Mouse (Mus musculus): Measurements from ENCODE around the gene Dzip1l. TPM values are rescaled to one million over a fixed set of nuclear protein-coding genes. Genes with fewer than 3 reads are reported as not detected.

Dzip1l gene
- polyA plus RNA-seq (2012): 0.04 TPM in 1 of 2 replicates, not detected in the other

DNA sequence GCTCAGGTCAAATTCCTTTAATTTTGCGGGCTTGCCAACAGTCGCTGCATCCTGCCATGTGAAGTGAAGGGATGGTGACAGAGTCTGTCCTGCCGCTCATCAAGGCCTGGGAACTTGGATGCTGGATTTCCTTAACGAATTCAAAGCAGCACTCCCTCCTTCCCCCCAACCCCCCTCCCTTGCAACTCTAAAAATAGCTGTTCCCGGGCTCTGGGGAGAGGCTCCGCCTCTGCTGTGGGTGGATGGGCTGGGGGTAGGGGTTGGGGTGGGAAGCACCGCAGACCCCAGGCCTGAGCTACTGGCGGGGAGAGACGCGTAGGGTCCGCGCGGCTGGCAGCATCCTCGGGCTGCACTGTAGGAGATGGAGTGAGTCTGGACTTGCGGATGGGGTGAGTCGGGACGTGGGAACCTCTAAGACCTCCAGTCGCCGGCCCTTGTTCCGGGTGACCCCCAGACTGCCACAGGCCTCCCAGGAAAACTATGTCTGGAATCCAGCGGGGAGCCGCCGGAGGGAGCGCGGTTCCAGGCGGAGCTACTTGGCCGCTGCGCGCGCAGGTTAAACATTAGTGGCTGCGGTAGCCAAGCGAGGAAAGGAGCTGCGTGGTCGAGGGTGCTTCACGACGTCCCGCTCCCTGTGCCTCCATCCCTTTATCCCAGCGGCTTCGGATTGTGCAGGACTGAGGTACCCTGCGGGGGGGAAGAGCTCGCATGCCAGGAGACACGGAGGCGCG is at the start of gene Dzip1l:
Dzip1l (plus strand) TSS at position 216 of the 731 bp plus-strand sequence.

DNA sequence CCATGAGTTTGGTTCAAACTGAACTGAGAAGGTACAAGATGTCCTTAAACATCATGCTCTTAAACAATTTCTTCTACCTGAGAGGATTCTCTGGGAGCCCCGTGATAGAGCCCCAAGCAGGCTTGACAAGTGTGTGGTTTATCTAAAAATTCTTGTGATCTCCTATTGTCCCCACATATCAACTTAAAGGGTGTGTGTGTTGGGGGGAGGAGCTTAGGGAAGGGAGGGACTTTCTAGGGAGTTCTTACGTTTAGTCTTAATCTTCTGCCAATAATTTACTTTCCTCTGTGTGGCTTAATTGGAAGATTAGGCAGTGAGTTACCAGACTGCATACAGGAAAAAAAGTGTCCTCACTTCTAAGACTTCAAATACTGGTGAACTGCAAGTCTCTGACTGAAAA is 17.1 kb upstream of the Dzip1l start, which contains the start of gene A4gnt:
A4gnt (plus strand) TSS at position 301 of the 400 bp plus-strand sequence.

DNA sequence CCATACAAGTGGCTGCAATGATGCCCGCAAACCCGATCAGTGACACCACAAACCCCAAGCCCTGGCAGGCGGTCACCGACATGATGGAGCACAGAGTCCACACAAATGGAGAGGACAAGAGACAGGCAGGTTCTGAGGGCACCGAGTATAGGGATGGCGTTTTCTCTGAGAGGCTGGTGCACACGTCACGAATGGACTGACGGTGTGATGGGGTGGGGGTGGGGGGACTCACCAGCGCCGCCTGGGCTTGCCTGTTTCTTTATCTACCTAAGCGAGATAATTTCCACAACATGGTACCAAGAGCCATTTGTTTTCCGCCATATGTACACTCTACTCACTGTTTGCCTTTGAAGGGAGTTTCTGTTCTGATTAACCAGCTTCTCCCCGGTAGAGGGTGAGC is 87.8 kb downstream of the Dzip1l start, which contains the start of gene Cldn18:
Cldn18 (minus strand) TSS at position 134 of the 400 bp plus-strand sequence.

Other genes with a start within 250 kb of the Dzip1l start
- 0.92 and 1.4 TPM in 2 replicates for gene Mras, start 192.1 kb upstream of the Dzip1l start, polyA plus RNA-seq (2012)
- gene Nme9, start 178.0 kb upstream of the Dzip1l start, polyA plus RNA-seq (2012): not detected in 2 replicates
- 3.5 TPM in 2 replicates for gene Armc8, start 60.6 kb upstream of the Dzip1l start, polyA plus RNA-seq (2012)
- 47.5 and 50.6 TPM in 2 replicates for gene Dbr1, start 53.7 kb upstream of the Dzip1l start, polyA plus RNA-seq (2012)
- not detected in 2 replicates for gene A4gnt, start 17.0 kb upstream of the Dzip1l start, polyA plus RNA-seq (2012)
- gene Cldn18, start 87.8 kb downstream of the Dzip1l start, polyA plus RNA-seq (2012): 0.04 TPM in 1 of 2 replicates, not detected in the other
- not detected in 2 replicates for gene Sox14, start 246.7 kb downstream of the Dzip1l start, polyA plus RNA-seq (2012)

Measured in megakaryocyte-erythroid progenitor cell, adult 5 weeks (primary cell).